Mouse (Mus musculus) layer of hippocampus, postnatal 36 days (tissue): ENCODE results near the gene 4930444G20Rik. TPM values are rescaled to one million over a fixed set of nuclear protein-coding genes. Genes with fewer than 3 reads are reported as not detected.
A peak's percentile ranks its signal among the peaks of the same experiment; 100 is the strongest.
"Not testable (repeated sequence)": the region's sequence is repeated elsewhere in the genome, so short reads cannot be mapped to it uniquely, and the experiment has no call there.

Experiments used
- DNase-seq, 2 experiments: peaks; one replicate each; pipeline ENCODE4 v3.0.0; 2022
- total RNA-seq, 2 experiments: library from RNA; stranded (reverse); gene quantifications; 2 replicates each; pipeline ENCODE4 v1.2.3; 2021

4930444G20Rik gene
- total RNA-seq: not detected

DNA sequence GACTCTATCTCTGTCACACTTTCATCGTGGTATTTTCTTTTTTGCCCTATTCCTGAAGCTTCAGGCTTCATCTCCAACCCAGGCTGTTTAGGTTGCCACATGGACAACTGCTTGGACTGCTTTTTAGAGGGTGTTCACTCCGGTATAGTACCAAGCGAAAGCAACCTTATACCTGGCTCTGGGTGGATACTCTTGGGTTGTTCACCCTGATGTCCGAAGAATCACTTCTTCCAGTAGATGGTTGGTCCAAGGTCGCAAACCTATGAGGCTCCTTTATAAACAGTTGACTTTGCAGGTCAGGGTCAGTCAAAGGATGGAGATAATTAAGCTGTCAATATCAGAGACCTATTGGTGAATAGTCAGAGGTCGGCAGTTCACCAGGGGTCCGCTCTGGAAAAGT is at the start of gene 4930444G20Rik:
Gene 4930444G20Rik (minus strand): TSS at position 101 of the 400 bp plus-strand sequence.
- not testable (repeated sequence) for DNase-seq

DNA sequence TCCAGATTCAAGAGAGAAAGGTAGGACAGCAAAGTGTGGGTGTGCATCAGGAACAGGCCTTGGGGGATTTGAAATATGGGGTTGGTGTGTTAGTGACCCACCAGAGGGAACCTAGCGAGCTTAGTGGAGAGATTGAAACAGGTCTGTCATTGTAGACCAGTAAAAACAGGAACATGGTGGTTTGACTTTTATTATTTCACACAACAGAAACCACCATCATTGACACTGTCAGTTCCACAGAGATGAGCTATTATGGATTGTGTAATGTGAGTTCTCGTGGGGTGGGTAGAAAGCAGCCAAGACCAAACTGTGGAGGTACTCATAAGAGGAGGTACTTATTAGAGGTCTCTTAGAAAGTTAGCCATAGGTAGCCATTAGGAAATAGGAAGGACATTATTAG is 6.7 kb upstream of the 4930444G20Rik start:
- DNase-seq: no peak

DNA sequence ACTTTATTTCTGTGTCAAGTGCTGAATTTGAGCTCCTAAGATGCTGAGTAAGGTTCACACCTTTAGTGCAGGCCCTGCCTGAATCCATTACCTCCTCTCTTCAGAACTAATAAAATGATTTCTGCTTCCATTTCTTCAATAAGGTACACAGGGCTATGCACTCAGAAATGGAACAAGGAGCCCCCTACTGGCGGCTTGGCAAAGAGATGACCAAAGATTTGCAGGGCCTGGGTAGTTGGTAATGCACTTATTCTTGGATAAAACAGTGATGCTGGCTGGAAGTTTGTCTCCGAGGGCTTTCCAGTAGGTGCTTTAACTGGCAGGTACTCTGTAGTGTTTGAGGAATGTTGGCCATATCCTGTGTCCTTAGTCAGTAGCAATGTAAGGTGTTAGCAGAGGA is 4.9 kb upstream of the 4930444G20Rik start:
- no peak for DNase-seq

DNA sequence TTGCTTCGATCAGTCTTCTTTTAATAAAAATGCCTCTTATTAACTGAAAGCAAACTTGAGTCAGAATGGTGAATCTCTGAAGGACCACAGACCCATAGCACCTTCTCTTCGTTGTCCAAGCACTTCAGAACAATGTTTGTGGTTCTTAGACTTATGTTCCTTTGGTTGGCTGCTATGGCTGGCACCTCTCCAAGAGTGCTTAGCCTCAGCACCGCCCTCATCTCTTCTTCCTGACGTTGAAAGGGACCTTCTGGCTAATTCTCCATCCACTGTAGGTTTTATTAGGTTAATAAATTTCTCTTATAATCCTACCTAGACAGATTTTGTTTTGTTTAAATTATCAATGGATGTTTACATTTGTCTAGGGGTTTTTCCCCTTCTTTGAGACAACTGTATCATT is 2.7 kb upstream of the 4930444G20Rik start:
- DNase-seq: no peak

DNA sequence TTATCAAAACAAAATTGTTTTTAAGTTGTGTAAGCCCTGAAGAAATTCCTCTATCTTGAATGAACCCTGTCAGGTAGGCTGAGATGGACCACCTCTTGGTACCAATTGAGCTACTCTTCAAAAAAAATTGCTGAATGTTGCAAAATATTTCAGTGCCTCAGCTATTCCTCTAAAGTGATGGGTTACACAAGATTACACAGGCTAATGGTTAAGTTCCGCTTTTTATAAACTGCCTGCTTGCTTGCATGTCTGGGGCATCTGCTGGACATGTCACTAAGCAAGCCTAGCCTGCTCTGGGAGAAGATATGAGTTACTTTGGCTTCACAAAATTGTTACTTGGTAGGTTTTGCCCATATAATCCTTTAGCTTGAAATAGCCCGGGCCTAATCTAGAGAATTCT is 2.3 kb upstream of the 4930444G20Rik start:
- DNase-seq: no peak

DNA sequence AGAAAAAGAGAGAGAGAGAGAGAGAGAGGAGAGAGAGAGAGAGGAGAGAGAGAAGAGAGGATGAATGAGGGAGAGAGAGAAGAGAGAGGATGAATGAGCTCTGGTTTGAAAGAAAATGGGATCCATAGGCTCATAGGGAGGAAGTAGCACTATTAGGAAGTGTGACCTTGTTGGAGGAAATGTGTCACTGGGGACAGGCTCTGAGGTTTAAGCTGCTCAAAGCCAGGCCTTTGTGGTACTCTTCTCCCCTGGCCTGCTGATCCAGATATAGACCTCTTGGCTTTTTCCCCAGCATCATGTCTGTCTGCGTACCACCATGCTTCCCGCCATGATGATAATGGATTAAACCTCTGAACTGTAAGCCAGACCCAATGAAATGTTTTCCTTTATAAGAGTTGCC is 8.5 kb downstream of the 4930444G20Rik start:
- no peak for DNase-seq

DNA sequence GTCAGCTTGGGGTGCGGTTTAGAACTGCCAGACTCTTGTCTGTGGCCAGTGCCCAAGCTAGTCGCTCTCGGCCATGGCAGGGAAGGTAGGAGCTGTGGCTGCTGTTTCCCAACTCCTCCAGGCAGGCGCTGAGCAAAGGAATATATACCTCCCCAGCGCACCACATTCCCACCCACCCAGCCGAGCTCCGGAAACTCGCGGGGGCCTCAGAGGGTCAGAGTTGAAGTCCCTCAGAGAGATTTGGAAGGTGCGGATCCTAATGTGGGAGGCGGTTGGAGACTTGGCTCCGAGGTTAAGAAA is 8.9 kb downstream of the 4930444G20Rik start:
- no peak for DNase-seq

DNA sequence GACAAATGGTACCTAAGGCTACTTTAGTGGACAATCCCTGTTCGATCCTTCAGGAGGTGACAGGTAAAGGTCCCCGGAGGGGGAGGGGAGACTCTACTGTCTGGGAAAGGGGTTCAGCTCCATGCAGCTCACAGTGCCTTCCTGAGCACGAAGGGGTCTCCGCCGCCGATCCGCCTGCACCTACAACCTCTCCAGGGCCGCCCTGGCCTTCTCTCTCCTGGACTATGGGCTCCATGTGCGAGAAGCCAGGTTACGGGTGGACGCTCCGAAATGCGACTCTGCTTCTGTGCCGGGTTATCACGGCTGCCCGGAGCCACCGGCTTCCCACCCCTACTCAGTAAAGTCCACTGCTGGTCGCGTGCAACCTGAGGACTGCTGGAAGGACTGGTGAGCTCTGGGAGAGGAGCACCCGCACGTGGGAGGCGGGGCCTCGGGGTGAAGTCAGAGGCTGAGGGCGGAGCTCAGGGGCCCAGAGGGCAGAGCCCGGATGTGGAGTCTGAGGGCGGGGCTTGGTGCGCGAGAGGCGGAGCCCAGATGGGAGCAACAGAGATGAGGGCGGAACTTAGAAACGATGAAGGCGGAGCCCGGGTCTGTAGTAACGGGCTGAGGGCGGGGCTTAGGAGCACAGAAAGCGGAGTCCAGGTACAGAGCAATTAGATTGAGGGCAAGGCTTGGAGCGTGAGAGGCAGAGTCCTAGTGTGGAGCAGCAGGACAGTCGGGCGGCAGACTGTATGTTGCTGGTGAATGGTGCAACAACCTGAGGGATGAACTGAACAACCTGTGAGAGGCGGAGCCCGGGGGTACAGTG is 9.5 kb downstream of the 4930444G20Rik start:
- DNase-seq: peak; percentile 90 to 92

DNA sequence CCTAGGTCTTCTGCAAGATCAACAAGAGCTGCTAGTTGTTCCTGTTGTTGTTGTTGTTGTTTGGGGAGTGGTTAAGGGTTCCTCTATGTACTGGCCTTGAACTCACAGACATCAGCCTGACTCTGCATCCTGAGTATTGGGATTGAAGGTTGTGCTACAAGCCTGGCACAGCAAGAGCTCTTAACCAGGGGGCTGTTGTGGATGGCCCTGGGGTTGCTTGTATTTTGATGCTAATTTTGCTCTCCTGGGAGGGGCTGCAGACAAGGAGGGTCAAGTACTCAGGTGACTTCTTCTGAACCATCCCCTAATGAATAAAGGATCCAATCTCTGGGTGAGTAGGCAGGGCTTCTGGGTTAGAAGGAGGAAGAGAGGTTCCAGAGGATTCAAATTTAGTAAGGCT is 12.6 kb downstream of the 4930444G20Rik start:
- DNase-seq: no peak

DNA sequence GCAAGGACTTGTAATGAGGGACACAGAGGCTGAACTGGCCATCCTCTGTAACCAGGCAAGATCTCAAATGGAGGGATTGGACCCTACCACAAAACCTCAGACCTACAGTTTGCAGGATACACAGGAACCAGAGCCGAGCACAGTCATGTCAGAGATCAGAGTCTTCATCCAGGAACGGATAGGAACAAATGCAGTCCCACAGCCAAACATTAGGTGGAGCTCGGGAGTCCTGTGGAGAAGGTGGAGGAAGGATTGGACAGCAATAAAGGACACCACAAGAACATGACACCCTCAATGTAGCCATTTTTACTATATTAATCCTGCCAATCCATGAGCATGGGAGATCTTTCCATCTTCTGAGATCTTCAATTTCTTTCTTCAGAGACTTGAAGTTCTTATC is 31.6 kb downstream of the 4930444G20Rik start:
- peak; percentile 21 to 41 for DNase-seq

DNA sequence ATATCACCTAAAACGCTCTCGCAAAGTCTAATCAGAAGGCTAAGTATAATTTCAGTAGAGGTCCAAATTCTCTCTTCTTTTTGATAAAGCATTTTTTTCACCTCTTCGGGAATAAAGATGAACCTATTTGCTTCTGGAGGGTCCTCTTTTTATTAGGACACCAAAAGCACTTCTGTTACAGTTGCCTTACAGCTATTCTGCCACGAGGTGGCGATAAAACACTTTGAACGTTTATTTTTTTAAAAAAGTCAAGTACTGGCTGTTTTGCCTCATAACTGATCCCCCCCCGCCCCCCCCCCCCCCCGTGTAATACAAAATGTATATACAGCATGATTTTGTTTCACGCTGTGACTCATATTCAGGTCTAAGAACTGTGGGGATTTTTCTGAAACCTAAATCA is 33.6 kb downstream of the 4930444G20Rik start:
- DNase-seq: no peak

DNA sequence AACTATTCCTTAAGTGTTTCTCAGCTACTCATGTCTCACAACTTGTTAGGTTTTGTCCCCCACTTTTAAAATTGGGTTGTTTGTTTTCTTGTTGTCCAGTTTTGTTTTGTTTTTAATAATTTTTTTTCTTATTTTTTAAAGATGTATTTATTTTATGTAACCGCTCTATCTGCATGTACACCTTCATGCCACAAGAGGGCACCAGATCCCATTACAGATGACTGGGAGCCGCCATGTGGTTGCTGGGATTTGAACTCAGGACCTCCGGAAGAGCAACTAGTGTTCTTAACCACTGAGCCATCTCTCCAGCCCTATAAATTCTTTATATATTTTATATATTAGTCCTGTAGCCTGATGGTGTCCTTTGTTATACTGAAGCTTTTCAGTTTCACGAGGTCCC is 49.3 kb downstream of the 4930444G20Rik start:
- no peak for DNase-seq

DNA sequence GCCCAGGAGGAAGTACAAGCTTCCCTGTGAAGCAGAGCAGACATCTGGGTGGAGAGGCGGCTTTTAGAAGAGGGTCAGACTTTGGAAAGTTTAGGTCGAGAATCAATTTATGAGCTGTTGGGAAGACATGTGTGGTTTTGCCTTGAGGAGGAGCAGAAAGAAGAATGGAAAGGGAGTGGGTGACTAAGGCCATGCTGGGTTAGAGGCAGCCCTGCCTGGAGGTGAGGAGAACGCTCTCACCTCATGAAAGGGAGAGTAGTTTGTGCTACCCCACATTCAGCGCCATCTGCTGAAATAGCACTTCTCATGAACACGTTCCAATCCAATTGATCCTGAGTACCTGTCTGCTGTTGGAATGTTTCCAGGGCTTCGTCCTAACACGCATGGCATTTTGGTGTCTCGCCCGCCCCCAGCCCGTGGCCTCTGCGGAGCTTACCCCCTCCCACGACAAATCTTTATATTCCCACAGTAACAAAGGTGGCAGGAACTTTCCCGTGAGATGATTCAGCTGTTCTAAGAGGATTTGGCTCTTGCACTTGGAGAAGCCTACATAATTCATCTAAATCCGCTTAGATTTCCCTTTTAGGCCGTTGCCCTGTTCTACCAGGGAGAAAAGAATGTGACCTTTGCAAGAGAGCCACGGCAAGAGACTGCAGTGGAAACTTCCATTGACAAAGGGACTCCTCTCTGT is 50.3 kb downstream of the 4930444G20Rik start:
- DNase-seq: no peak

Other genes with a start within 250 kb of the 4930444G20Rik start
- gene Sgk1, start 185.9 kb downstream of the 4930444G20Rik start, total RNA-seq: 100 to 1,000 TPM; 120 to 147 TPM
- gene E030030I06Rik, start 81.2 kb upstream of the 4930444G20Rik start, total RNA-seq: not detected
- gene Raet1e, start 90.5 kb upstream of the 4930444G20Rik start, total RNA-seq: not detected
- not detected for gene H60b, start 90.5 kb upstream of the 4930444G20Rik start, total RNA-seq